Mouse (Mus musculus) CH12.LX (cell line): Measurements from ENCODE around the gene Mcoln1. TPM values are rescaled to one million over a fixed set of nuclear protein-coding genes. Genes with fewer than 3 reads are reported as not detected.
A peak's percentile ranks its signal among the peaks of the same experiment; 100 is the strongest.

Source experiments
- DNase-seq: peaks from one replicate; pipeline ENCODE4 v3.0.0-alpha.2; 2013; ENCODE audit errors: extremely low read depth
- H3K27ac ChIP-seq: 2 replicates; pipeline ENCODE4 v1.5.1; 2012; ENCODE audit warnings: low read depth, mild to moderate bottlenecking, control low read depth, moderate library complexity; ENCODE audit not compliant: insufficient read depth
- H3K27me3 ChIP-seq: replicated peaks from 2 replicates; pipeline ENCODE3; 2012; ENCODE audit warnings: inconsistent platforms
- H3K36me3 ChIP-seq, 2 experiments: replicated peaks in 1 of 2; 2 replicates each; pipeline versions ENCODE3 to v1.6.1; 2012; ENCODE audit warnings: inconsistent platforms in 1 of 2, low read length in 1 of 2, mild to moderate bottlenecking in 1 of 2, mixed read lengths in 1 of 2, moderate library complexity in 1 of 2; ENCODE audit not compliant: control insufficient read depth in 1 of 2, insufficient read depth in 1 of 2
- H3K4me1 ChIP-seq, 2 experiments: 2 replicates each; pipeline ENCODE4 v1.6.1; 2012; ENCODE audit warnings: inconsistent platforms in 1 of 2, moderate library complexity in 1 of 2; ENCODE audit not compliant: insufficient read depth in 2 of 2, control insufficient read depth in 1 of 2
- H3K4me2 ChIP-seq: 2 replicates; pipeline ENCODE4 v1.6.1; 2012; ENCODE audit warnings: low read depth, mild to moderate bottlenecking, control low read depth; ENCODE audit not compliant: poor library complexity, insufficient read depth, severe bottlenecking
- H3K4me3 ChIP-seq, 3 experiments: fragments of 150-350 bp in 1 of 3; sonication (generic) in 1 of 3; replicated peaks in 1 of 3; 2 replicates each; pipeline versions ENCODE3 to v1.5.1; 2011 to 2012; ENCODE audit warnings: low read depth in 2 of 3, low read length in 2 of 3, mild to moderate bottlenecking in 2 of 3, moderate library complexity in 2 of 3, control low read depth in 1 of 3, improper control_type of control experiment in 1 of 3, inconsistent platforms in 1 of 3, mixed read lengths in 1 of 3; ENCODE audit not compliant: poor library complexity in 1 of 3
- H3K79me2 ChIP-seq: replicated peaks from 2 replicates; pipeline ENCODE4 v1.6.1; 2012; ENCODE audit warnings: mild to moderate bottlenecking, moderate library complexity; ENCODE audit not compliant: control insufficient read depth, poor library complexity, insufficient read depth, severe bottlenecking; ENCODE audit errors: extremely low read depth
- H3K9ac ChIP-seq: 2 replicates; pipeline ENCODE4 v1.6.1; 2012; ENCODE audit warnings: low read depth, mild to moderate bottlenecking, control low read depth, moderate library complexity; ENCODE audit not compliant: insufficient read depth
- H3K9me3 ChIP-seq: replicated peaks from 2 replicates; pipeline ENCODE3; 2012; ENCODE audit warnings: low read length, inconsistent platforms, mixed read lengths
- BHLHE40 ChIP-seq: IDR thresholded peaks from 2 replicates; pipeline ENCODE4 v1.6.1; 2011; ENCODE audit warnings: mild to moderate bottlenecking, low read depth, low read length, improper control_type of control experiment
- CHD1 ChIP-seq: IDR thresholded peaks from 2 replicates; pipeline ENCODE4 v1.6.1; 2012; ENCODE audit warnings: low read depth, low read length, improper control_type of control experiment, inconsistent platforms
- CHD2 ChIP-seq: IDR thresholded peaks from 2 replicates; pipeline ENCODE4 v1.6.1; 2011; ENCODE audit warnings: low read length, improper control_type of control experiment
- CTCF ChIP-seq, 2 experiments: IDR thresholded peaks in 1 of 2; conservative IDR thresholded peaks in 1 of 2; 2 replicates each; pipeline ENCODE4 v1.5.1; 2011 to 2012; ENCODE audit warnings: low read depth in 2 of 2, low read length in 2 of 2, improper control_type of control experiment in 1 of 2, inconsistent platforms in 1 of 2, mild to moderate bottlenecking in 1 of 2, moderate library complexity in 1 of 2
- ELF1 ChIP-seq: IDR thresholded peaks from 2 replicates; pipeline ENCODE4 v1.6.1; 2014; ENCODE audit warnings: low read depth, mild to moderate bottlenecking, inconsistent platforms, low read length, improper control_type of control experiment
- ETS1 ChIP-seq: conservative IDR thresholded peaks from 2 replicates; pipeline ENCODE4 v1.6.1; 2012; ENCODE audit warnings: low read depth, mild to moderate bottlenecking, inconsistent platforms, low read length, improper control_type of control experiment, moderate library complexity
- HCFC1 ChIP-seq: IDR thresholded peaks from 2 replicates; pipeline ENCODE4 v1.6.1; 2012; ENCODE audit warnings: low read depth, mild to moderate bottlenecking, inconsistent platforms, low read length, improper control_type of control experiment
- JUND ChIP-seq: conservative IDR thresholded peaks from 2 replicates; pipeline ENCODE4 v1.6.1; 2011; ENCODE audit warnings: low read depth, low read length, improper control_type of control experiment
- KAT2A ChIP-seq: IDR thresholded peaks from 2 replicates; pipeline ENCODE4 v1.6.1; 2012; ENCODE audit warnings: low read length, improper control_type of control experiment, inconsistent platforms; ENCODE audit not compliant: insufficient replicate concordance
- MAX ChIP-seq: IDR thresholded peaks from 2 replicates; pipeline ENCODE4 v1.6.1; 2011; ENCODE audit warnings: low read length, improper control_type of control experiment
- NRF1 ChIP-seq: IDR thresholded peaks from 2 replicates; pipeline ENCODE4 v1.6.1; 2014; ENCODE audit warnings: low read depth, mild to moderate bottlenecking, inconsistent platforms, low read length, improper control_type of control experiment, moderate library complexity
- POLR2AphosphoS2 ChIP-seq: IDR thresholded peaks from 2 replicates; pipeline ENCODE4 v1.6.1; 2011; ENCODE audit warnings: low read depth, low read length, improper control_type of control experiment
- RAD21 ChIP-seq: IDR thresholded peaks from 2 replicates; pipeline ENCODE4 v1.6.1; 2011; ENCODE audit warnings: low read depth, mild to moderate bottlenecking, low read length, improper control_type of control experiment, moderate library complexity
- SIN3A ChIP-seq: IDR thresholded peaks from 2 replicates; pipeline ENCODE4 v1.6.1; 2012; ENCODE audit warnings: low read length, improper control_type of control experiment, inconsistent platforms
- UBTF ChIP-seq: IDR thresholded peaks from 2 replicates; pipeline ENCODE4 v1.6.1; 2012; ENCODE audit warnings: low read depth, mild to moderate bottlenecking, inconsistent platforms, low read length, improper control_type of control experiment, moderate library complexity
- USF1 ChIP-seq: IDR thresholded peaks from 2 replicates; pipeline ENCODE4 v1.6.1; 2014; ENCODE audit warnings: low read depth, mild to moderate bottlenecking, inconsistent platforms, low read length, improper control_type of control experiment
- USF2 ChIP-seq: conservative IDR thresholded peaks from 2 replicates; pipeline ENCODE4 v1.6.1; 2011; ENCODE audit warnings: low read depth, low read length, improper control_type of control experiment
- ZMIZ1 ChIP-seq: IDR thresholded peaks from 2 replicates; pipeline ENCODE4 v1.6.1; 2012; ENCODE audit warnings: low read depth, mild to moderate bottlenecking, inconsistent platforms, low read length, improper control_type of control experiment
- dilution Hi-C: fragments of 300-500 bp; cut with MboI; formaldehyde crosslinking; loops from 2 replicates; pipeline ENCODE4 v1.14.3; 2020; ENCODE audit warnings: low sequenced_read_pairs; ENCODE audit not compliant: extremely low pct_unique_long_range_greater_than_20kb, extremely low pct_ligation_motif_present
- in situ Hi-C: fragments of 300-500 bp; cut with MboI; formaldehyde crosslinking; loops from 3 replicates; pipeline ENCODE4 v1.14.3; 2019; ENCODE audit warnings: low sequenced_read_pairs, low pct_ligation_motif_present, low pct_unique_long_range_greater_than_20kb, mixed read lengths
- polyA plus RNA-seq: library from polyadenylated mRNA; unstranded; fragments of >175 nt; gene quantifications from 2 replicates; pipeline ENCODE4 v1.2.1, GENCODE M21; 2012; ENCODE audit warnings: low read depth; ENCODE audit not compliant: insufficient read length
- total RNA-seq, 2 experiments: library from RNA; depleted of rRNA; stranded (reverse); fragments of 300-350 nt in 1 of 2; fragments of >200 nt in 1 of 2; gene quantifications; 2 replicates each; pipeline ENCODE4 v1.2.3; 2012 to 2014

Mcoln1 gene
- total and polyA plus RNA-seq, 3 experiments = 13.0 to 28.0 (median 20.5) TPM

DNA sequence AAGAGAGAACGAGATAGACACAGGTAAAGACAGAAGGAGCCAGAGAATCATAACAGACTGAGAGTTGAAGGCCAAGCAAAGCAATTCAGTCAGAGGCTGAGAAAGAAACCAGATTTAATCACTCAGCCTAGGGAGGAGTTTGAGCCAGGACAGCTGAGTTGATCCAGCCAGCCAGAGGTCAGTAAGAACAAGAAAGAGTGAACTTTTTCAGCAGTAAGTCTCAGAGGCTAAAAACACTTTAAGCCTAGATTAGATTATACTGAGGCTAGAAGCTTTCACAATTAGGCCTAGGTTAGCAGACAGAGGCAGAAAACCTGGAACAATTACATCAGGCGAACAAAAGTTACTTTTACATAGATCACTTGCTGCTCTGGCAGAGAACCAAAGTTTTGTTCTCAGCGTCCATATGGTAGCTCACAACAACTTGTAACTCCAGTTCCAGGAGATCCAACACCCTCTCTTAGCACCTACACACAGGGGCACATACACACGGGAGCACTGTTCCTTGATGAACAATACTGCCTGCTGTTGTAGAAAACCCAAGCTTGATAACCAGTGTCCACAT, 20.0 kb upstream of the Mcoln1 start:
- Histone ChIP-seq H3K79me2 (no peaks in the 10 kb centered on the region), H3K9me3 (no peaks in the 10 kb centered on the region), H3K36me3 (no peaks in the 10 kb centered on the region), H3K4me2 (no peak overlapping the region), H3K9ac (no peak overlapping the region), H3K4me1 (0 out of 4 replicates have a peak, but pooled peaks cover 0 to 3% of the 10 kb centered on the region in 2 experiments), H3K27ac (no peak overlapping the region), H3K4me3 (no peak overlapping the region), H3K27me3 (no peaks in the 10 kb centered on the region)
- dilution Hi-C loops = no loop called here
- TF ChIP-seq ETS1 (no peak), CHD2 (no peak), UBTF (no peak), USF2 (no peak), CHD1 (no peak), JUND (no peak), ELF1 (no peak), MAX (no peak), POLR2AphosphoS2 (no peak), HCFC1 (no peak), RAD21 (no peak), CTCF (conservative IDR thresholded peaks at IDR 0.05 in 1 of 2, IDR thresholded peaks at IDR 0.05 in 1 of 2; ENCODE audit: low read depth in 2 of 2, low read length in 2 of 2) (no peak)
- no peak for DNase-seq
- in situ Hi-C loops = no loop called here

DNA sequence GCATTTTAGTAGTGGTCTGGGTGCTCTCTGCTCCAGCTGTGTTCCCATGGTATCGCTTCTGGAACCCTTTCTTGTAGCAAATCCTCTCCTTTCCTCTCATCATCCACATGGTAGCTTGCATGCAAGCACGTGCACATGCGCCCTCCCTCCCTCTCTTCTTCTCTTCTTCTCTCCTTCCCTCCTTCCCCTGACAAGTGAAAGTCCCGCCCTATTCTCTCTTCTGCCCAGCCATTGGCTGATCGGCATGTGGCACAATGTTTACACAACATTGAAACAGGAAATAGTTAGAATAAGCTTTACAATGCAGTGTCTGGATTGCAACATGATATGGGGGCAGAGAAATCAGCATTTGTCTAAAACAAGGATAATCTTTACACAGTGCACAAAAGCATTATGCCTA, 18.7 kb upstream of the Mcoln1 start:
- peaks cover 0 to 5% of the 10 kb centered on the region in 2 experiments; a peak in 1 of 4 replicates for H3K4me1 ChIP-seq
- dilution Hi-C loops (no loop called here), in situ Hi-C loops (no loop called here)
- no peaks in the 10 kb centered on the region for H3K9me3 ChIP-seq
- TF ChIP-seq KAT2A (no peak), NRF1 (peak; percentile 43; the same call in 1 of the 2 replicates), USF1 (no peak), ZMIZ1 (no peak), SIN3A (peak; percentile 74; the same call in 1 of the 2 replicates), BHLHE40 (peak; percentile 67), MAX (peak; percentile 66)
- peak overlapping the region; percentile 7; the same call in 1 of the 2 replicates for H3K4me2 ChIP-seq
- no peaks in the 10 kb centered on the region for H3K27me3 ChIP-seq
- H3K9ac ChIP-seq = no peak overlapping the region
- H3K4me3 ChIP-seq = no peak overlapping the region
- H3K36me3 ChIP-seq = no peaks in the 10 kb centered on the region
- peak; percentile 25 for DNase-seq
- no peaks in the 10 kb centered on the region for H3K79me2 ChIP-seq
- no peak overlapping the region for H3K27ac ChIP-seq
